Mouse (Mus musculus) yolk sac, embryonic 10.5 days (tissue): ENCODE data around the gene Echdc1.
"Not testable (repeated sequence)": the region's sequence is repeated elsewhere in the genome, so short reads cannot be mapped to it uniquely, and the experiment has no call there.

Experiments used
- DNase-seq: peaks from one replicate; pipeline ENCODE4 v3.0.0-alpha.2; 2017; ENCODE audit warnings: low spot score

Echdc1 gene

GRCm38 (mm10) chr10:29313064-29313638 lies at the start of gene Echdc1:
Gene Echdc1, plus strand, starts transcription at chr10:29313166.
- peak; percentile 90 for DNase-seq

GRCm38 (mm10) chr10:29281736-29282135 lies 31.2 kb upstream of the Echdc1 start:
- no peak for DNase-seq

- no peak for DNase-seq
Measured at GRCm38 (mm10) chr10:29285757-29286156, 27.2 kb upstream of the Echdc1 start.

- DNase-seq: no peak
Measured at GRCm38 (mm10) chr10:29302230-29302629, 10.7 kb upstream of the Echdc1 start.

GRCm38 (mm10) chr10:29311480-29312219 lies 1.3 kb upstream of the Echdc1 start:
- no peak for DNase-seq

GRCm38 (mm10) chr10:29313905-29314304 lies 939 bp downstream of the Echdc1 start:
- DNase-seq: no peak

GRCm38 (mm10) chr10:29324817-29325216 lies 11.9 kb downstream of the Echdc1 start:
- DNase-seq: no peak

- DNase-seq: no peak
Measured at GRCm38 (mm10) chr10:29333836-29334235, 20.9 kb downstream of the Echdc1 start.

GRCm38 (mm10) chr10:29338355-29339056 lies 25.5 kb downstream of the Echdc1 start:
- DNase-seq: peak; percentile 31

GRCm38 (mm10) chr10:29344232-29344631 lies 31.3 kb downstream of the Echdc1 start:
- no peak for DNase-seq

GRCm38 (mm10) chr10:29346638-29347037 lies 33.7 kb downstream of the Echdc1 start:
- no peak for DNase-seq

GRCm38 (mm10) chr10:29351420-29351819 lies 38.5 kb downstream of the Echdc1 start:
- no peak for DNase-seq

GRCm38 (mm10) chr10:29352575-29352974 lies 39.6 kb downstream of the Echdc1 start:
- no peak for DNase-seq

GRCm38 (mm10) chr10:29354183-29354582 lies 41.2 kb downstream of the Echdc1 start:
- no peak for DNase-seq

- DNase-seq: no peak
Measured at GRCm38 (mm10) chr10:29361095-29361463, 48.1 kb downstream of the Echdc1 start.

GRCm38 (mm10) chr10:29361464-29362196 lies 48.7 kb downstream of the Echdc1 start:
- DNase-seq: peak; percentile 85

- DNase-seq: no peak
Measured at GRCm38 (mm10) chr10:29362197-29362900, 49.4 kb downstream of the Echdc1 start, which contains the start of gene Rnf146. Gene Rnf146, minus strand, starts transcription at chr10:29362442.

GRCm38 (mm10) chr10:29374065-29374464 lies 61.1 kb downstream of the Echdc1 start:
- no peak for DNase-seq

- no peak for DNase-seq
Measured at GRCm38 (mm10) chr10:29381558-29381957, 68.6 kb downstream of the Echdc1 start.

GRCm38 (mm10) chr10:29394890-29395289 lies 81.9 kb downstream of the Echdc1 start:
- DNase-seq: not testable (repeated sequence)
